Mouse (Mus musculus) liver, postnatal 0 days (tissue): ENCODE results near the gene Col25a1. TPM values are rescaled to one million over a fixed set of nuclear protein-coding genes. Genes with fewer than 3 reads are reported as not detected.

ENCODE experiments used
- ATAC-seq: fragments of 200-750 bp; cut with Nextera tagmentation; 2 replicates; pipeline ENCODE4 v1.8.0; 2017; ENCODE audit warnings: mild to moderate bottlenecking, moderate library complexity
- DNase-seq: peaks from one replicate; pipeline ENCODE4 v3.0.0-alpha.2; 2016
- H3K27ac ChIP-seq: fragments of 300-500 bp; sonication (generic); 2 replicates; pipeline ENCODE4 v1.5.1; 2014; ENCODE audit warnings: antibody characterized with exemption, moderate library complexity, mild to moderate bottlenecking, low read depth
- H3K27me3 ChIP-seq: fragments of 300-500 bp; sonication (generic); 2 replicates; pipeline ENCODE4 v1.6.1; 2014; ENCODE audit warnings: low read length, control low read depth, mixed read lengths; ENCODE audit not compliant: insufficient read depth
- H3K36me3 ChIP-seq: fragments of 300-500 bp; sonication (generic); replicated peaks from 2 replicates; pipeline ENCODE4 v1.6.1; 2014; ENCODE audit warnings: mild to moderate bottlenecking, control low read depth, low read length, moderate library complexity, mixed read lengths; ENCODE audit not compliant: insufficient read depth
- H3K4me1 ChIP-seq: fragments of 300-500 bp; sonication (generic); 2 replicates; pipeline ENCODE4 v1.6.1; 2014; ENCODE audit warnings: antibody characterized with exemption, mild to moderate bottlenecking, control low read depth; ENCODE audit not compliant: insufficient read depth
- H3K4me2 ChIP-seq: fragments of 300-500 bp; sonication (generic); 2 replicates; pipeline ENCODE4 v1.6.1; 2014; ENCODE audit warnings: low read depth, mild to moderate bottlenecking, low read length, moderate library complexity, mixed read lengths
- H3K4me3 ChIP-seq: fragments of 300-500 bp; sonication (generic); 2 replicates; pipeline ENCODE4 v1.5.1; 2014; ENCODE audit warnings: low read depth, low read length
- H3K9ac ChIP-seq: fragments of 300-500 bp; sonication (generic); replicated peaks from 2 replicates; pipeline ENCODE4 v1.6.1; 2014; ENCODE audit warnings: mild to moderate bottlenecking, moderate library complexity
- H3K9me3 ChIP-seq: fragments of 300-500 bp; sonication (generic); 2 replicates; pipeline ENCODE4 v1.6.1; 2016; ENCODE audit warnings: mild to moderate bottlenecking, control low read depth, low read length, mixed read lengths
- CTCF ChIP-seq: sonication (generic); IDR thresholded peaks from 2 replicates; pipeline ENCODE4 v1.5.1; 2016; ENCODE audit warnings: antibody characterized with exemption, low read depth
- EP300 ChIP-seq: IDR thresholded peaks from 2 replicates; pipeline ENCODE4 v1.6.1; 2016; ENCODE audit warnings: antibody characterized with exemption, low read depth, mild to moderate bottlenecking
- WGBS: fragments of 180-500 bp; shearing (Covaris S2); extraction: QIAGEN DNeasy Blood & Tissue Kit; methylation state at CpG from one replicate; pipeline ENCODE4 v1.1.7; 2014; ENCODE audit not compliant: insufficient replicate concordance; 5-methylcytosine and 5-hydroxymethylcytosine counted together
- polyA plus RNA-seq: library from polyadenylated mRNA; unstranded; fragments of >200 nt; fragmentation: Nextera tagmentation; extraction: Ambion mirVana; gene quantifications from 2 replicates; pipeline ENCODE4 v1.2.1, GENCODE M21; 2015

Col25a1 gene
- polyA plus RNA-seq, 1 experiment from 2014 or later = 0.68 TPM

- H3K4me2 ChIP-seq = no peak overlapping the region
- TF ChIP-seq CTCF (no peak), EP300 (no peak)
- no peak overlapping the region for H3K4me3 ChIP-seq
- H3K9ac ChIP-seq = no peak overlapping the region
- no peak for ATAC-seq
- no peaks in the 10 kb centered on the region for H3K4me1 ChIP-seq
- H3K9me3 ChIP-seq = no peaks in the 10 kb centered on the region
- H3K27me3 ChIP-seq = no peaks in the 10 kb centered on the region
- 78% methylated on average over 4 of the region's 4 CpGs for WGBS
- DNase-seq = no peak
- H3K27ac ChIP-seq = no peak overlapping the region
- no peaks in the 10 kb centered on the region for H3K36me3 ChIP-seq
Measured at GRCm38 (mm10) chr3:130309277-130309676, 178.0 kb downstream of the Col25a1 start.

GRCm38 (mm10) chr3:130310694-130311305 lies 179.5 kb downstream of the Col25a1 start:
- Histone ChIP-seq H3K27ac (no peak overlapping the region), H3K27me3 (no peaks in the 10 kb centered on the region), H3K4me1 (no peaks in the 10 kb centered on the region), H3K9ac (no peak overlapping the region), H3K4me2 (no peak overlapping the region), H3K9me3 (no peaks in the 10 kb centered on the region), H3K4me3 (no peak overlapping the region), H3K36me3 (no peaks in the 10 kb centered on the region)
- no peak for DNase-seq
- 80% methylated on average over 14 of the region's 14 CpGs for WGBS
- TF ChIP-seq CTCF = no peak
- no peak for TF ChIP-seq EP300
- no peak for ATAC-seq

- Histone ChIP-seq H3K9me3 (no peaks in the 10 kb centered on the region), H3K4me1 (no peaks in the 10 kb centered on the region), H3K9ac (no peak overlapping the region), H3K36me3 (no peaks in the 10 kb centered on the region), H3K27me3 (no peaks in the 10 kb centered on the region), H3K4me2 (no peak overlapping the region), H3K27ac (no peak overlapping the region), H3K4me3 (no peak overlapping the region)
- whole genome bisulfite sequencing = 84% methylated on average over 6 of the region's 6 CpGs
- no peak for DNase-seq
- no peak for TF ChIP-seq CTCF
- no peak for TF ChIP-seq EP300
- no peak for ATAC-seq
Measured at GRCm38 (mm10) chr3:130313246-130313645, 181.9 kb downstream of the Col25a1 start.

- ATAC-seq (no peak), DNase-seq (no peak)
- no peak overlapping the region for H3K27ac ChIP-seq
- no peaks in the 10 kb centered on the region for H3K9me3 ChIP-seq
- no peaks in the 10 kb centered on the region for H3K4me1 ChIP-seq
- TF ChIP-seq CTCF (no peak), EP300 (no peak)
- H3K4me2 ChIP-seq = no peak overlapping the region
- H3K4me3 ChIP-seq = no peak overlapping the region
- no peaks in the 10 kb centered on the region for H3K36me3 ChIP-seq
- no peaks in the 10 kb centered on the region for H3K27me3 ChIP-seq
- WGBS = 69% methylated on average over 13 of the region's 13 CpGs
- H3K9ac ChIP-seq = no peak overlapping the region
Measured at GRCm38 (mm10) chr3:130327039-130328015, 196.0 kb downstream of the Col25a1 start.

GRCm38 (mm10) chr3:130328909-130329308 lies 197.6 kb downstream of the Col25a1 start:
- Histone ChIP-seq H3K36me3 (no peaks in the 10 kb centered on the region), H3K27ac (no peak overlapping the region), H3K9me3 (no peaks in the 10 kb centered on the region), H3K4me3 (no peak overlapping the region), H3K4me1 (no peaks in the 10 kb centered on the region), H3K4me2 (no peak overlapping the region), H3K27me3 (no peaks in the 10 kb centered on the region), H3K9ac (no peak overlapping the region)
- no peak for ATAC-seq
- TF ChIP-seq EP300 (no peak), CTCF (no peak)
- 70% methylated on average over 9 of the region's 9 CpGs for WGBS
- DNase-seq = no peak

- H3K27me3 ChIP-seq = no peaks in the 10 kb centered on the region
- TF ChIP-seq CTCF (no peak), EP300 (no peak)
- DNase-seq = no peak
Measured at GRCm38 (mm10) chr3:130329833-130330555, 198.7 kb downstream of the Col25a1 start.

More at GRCm38 (mm10) chr3:130329833-130330555, 198.7 kb downstream of the Col25a1 start:
- H3K9me3 ChIP-seq = no peaks in the 10 kb centered on the region
- H3K27ac ChIP-seq = no peak overlapping the region
- no peak overlapping the region for H3K4me2 ChIP-seq
- H3K4me3 ChIP-seq = no peak overlapping the region
- no peak for ATAC-seq
- H3K9ac ChIP-seq = no peak overlapping the region
- 84% methylated on average over 9 of the region's 9 CpGs for WGBS
- no peaks in the 10 kb centered on the region for H3K4me1 ChIP-seq
- H3K36me3 ChIP-seq = no peaks in the 10 kb centered on the region
